Mouse (Mus musculus) R1 (cell line): ENCODE results near the gene Disp1.

Experiments used
- DNase-seq: peaks from one replicate; pipeline ENCODE4 v3.0.0-alpha.2; 2018; ENCODE audit warnings: low read depth, low spot score

Disp1 gene

DNA sequence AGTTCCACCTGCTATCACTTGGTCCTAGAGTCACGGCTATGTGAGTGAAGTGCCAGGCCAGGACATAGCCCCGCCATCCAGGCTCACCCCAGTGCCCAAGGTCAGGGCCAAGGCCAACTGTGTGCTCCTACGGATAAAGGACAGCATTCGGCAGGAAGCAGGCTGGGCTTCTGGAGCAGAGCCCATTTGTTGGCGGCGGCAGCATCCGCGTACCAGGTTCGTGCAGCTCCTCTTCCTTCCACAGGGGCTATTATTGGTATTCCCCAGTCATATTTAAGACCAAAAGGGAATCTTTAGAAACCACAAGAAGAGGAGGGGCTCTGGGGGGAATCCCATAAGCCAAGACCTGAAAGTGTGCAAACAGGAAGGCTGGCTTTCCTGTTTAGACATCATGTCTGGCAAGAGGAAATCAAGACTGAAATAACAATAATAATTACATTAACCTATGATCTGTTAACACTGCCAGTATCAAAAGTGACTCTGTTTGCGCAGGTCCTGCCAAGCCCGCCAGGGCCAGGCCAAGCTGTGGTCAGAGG lies 180.4 kb downstream of the Disp1 start:
- DNase-seq = no peak

DNA sequence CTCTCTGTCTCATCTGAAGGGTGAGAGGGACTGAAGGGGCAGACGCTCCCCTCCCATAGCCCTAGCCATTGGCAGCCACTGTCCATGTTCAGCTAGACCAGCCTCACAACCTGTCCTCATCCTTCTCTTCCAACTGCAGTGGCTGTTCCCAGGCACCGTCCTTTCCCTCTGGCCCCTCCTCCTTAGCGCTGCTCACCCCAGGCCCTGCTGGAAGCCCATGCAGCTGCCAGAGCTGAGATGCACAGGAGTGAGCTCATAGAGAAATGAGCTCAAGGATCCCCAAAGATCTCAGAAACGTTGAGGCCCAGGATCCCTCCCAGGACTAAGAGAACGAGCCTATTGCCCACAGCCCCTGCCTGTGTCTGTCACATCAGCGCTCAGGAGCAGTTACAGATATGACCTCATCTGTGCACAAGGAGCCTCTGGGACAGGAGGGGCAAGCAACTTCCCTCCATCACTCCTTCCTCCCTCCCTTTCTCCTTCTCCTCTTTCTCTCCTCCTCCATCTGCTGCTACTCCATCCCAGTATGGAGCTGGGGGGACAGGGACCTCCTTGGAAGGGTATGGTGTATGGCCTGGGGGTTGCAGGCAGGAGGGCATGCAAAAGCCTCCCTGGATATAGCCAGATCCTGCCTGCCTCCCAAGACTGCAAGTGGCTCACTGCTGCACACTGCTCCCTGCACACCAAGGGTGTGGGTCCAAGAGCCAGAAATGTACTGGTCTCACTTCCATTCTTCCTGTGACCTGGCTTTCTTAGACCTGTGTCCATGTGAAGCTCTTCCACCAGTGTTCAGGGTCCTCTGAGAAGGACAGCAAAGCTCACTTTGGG lies 181.2 kb downstream of the Disp1 start:
- DNase-seq = no peak

DNA sequence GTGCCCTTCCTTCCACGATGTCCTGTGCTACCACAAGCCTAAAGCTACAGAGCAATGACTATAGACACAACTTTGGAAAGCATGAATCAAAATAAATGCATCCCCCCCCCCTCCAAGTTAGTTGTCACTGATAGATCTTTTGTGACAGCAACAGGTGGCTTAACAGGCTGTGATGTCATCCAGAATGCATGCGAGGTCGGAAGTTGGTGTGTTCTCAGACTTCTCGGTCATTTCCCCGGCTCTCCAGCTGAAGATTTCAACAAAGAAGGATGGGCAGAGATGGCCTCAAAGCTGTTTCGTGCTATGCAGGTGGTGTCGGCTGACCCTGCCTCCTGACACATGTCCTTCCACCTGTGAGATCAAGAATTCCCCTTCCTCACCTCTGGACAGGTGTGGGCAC lies 181.9 kb downstream of the Disp1 start:
- no peak for DNase-seq
